Mouse (Mus musculus) ovary, adult 18-20 months (tissue): ENCODE data around the gene Zfp768.

Experiments
- DNase-seq: peaks from one replicate; pipeline ENCODE4 v3.0.0; 2022; ENCODE audit warnings: low spot score, mixed read lengths

The Zfp768 gene

GRCm38 (mm10) chr7:127296786-127297555 is 48.4 kb downstream of the Zfp768 start:
- no peak for DNase-seq

GRCm38 (mm10) chr7:127296098-127296497 is 49.3 kb downstream of the Zfp768 start, which contains the start of gene Itgal:
Gene Itgal (plus strand): TSS chr7:127296260.
- DNase-seq, result no peak
